Comparison of ENCODE assay signal across 19 mouse cellular contexts in genomic region chr2:57459901-57460300, GRCm38 (mm10).
DNase-seq lines count a peak whose midpoint lies in the region; ATAC-seq and TF ChIP-seq lines count a peak whose summit lies in the region.
"Had no signal": no experiment of that assay in that cellular context is flagged by ENCODE, and none has a peak within 500 bp of the region (broad histone marks: within the 10 kb centered on the region; RNA-seq: fewer than 3 reads in every experiment).

No protein-coding gene starts in this region.

- 0 out of 2 replicates have a peak, but pooled peaks have one; percentile 55 for ATAC-seq in frontal cortex, adult (ENCODE audit: low TSS enrichment)
- ATAC-seq: hindbrain, postnatal 0 days had no signal

- no peaks in the 10 kb centered on the region for H3K36me3 ChIP-seq in kidney, adult 2 months (ENCODE audit: control insufficient read depth, insufficient read depth, low read length)
- H3K36me3 ChIP-seq: embryonic facial prominence, embryonic 10.5 days; heart, embryonic 15.5 days; hindbrain, embryonic 13.5 days had no signal

- WGBS in cerebellum, adult 2 months, result 58% methylated on average over 2 of the region's 2 CpGs
- WGBS in kidney, adult 2 months, result 80% methylated on average over 2 of the region's 2 CpGs

- no peak for DNase-seq in frontal cortex, postnatal 14 days (ENCODE audit: low spot score in 2 of 2)
- peak; percentile 20 for DNase-seq in brain, embryonic 18.5 days (ENCODE audit: low read depth, low spot score)
- peak; percentile 24 to 34 for DNase-seq in layer of hippocampus, adult 8-10 months (ENCODE audit: low spot score in 2 of 2)
- DNase-seq in cerebellum, adult 2 months, result no peak
- DNase-seq in kidney, adult 2 months, result no peak
- DNase-seq in spleen, postnatal 36 days (ENCODE audit: low spot score in 2 of 2), result no peak
- DNase-seq: adrenal gland, adult 2 months; adrenal gland, postnatal 25 days; cerebellum, adult 11-12 months; cerebellum, adult 9-11 months; cerebellum, postnatal 36 days; gastrocnemius, postnatal 14 days; heart, adult 2 months; heart, postnatal 14 days had no signal

- no peaks in the 10 kb centered on the region for H3K27me3 ChIP-seq in cerebellum, adult 2 months (ENCODE audit: control insufficient read depth, insufficient read depth, low read length)
- H3K27me3 ChIP-seq in kidney, adult 2 months (replicated peaks; ENCODE audit: control insufficient read depth, insufficient read depth, low read length), result no peaks in the 10 kb centered on the region
- H3K27me3 ChIP-seq: heart, embryonic 15.5 days; hindbrain, embryonic 13.5 days had no signal

- H3K27ac ChIP-seq in cerebellum, adult 2 months (ENCODE audit: insufficient read depth, low read length), result no peak overlapping the region
- H3K27ac ChIP-seq in kidney, adult 2 months (ENCODE audit: insufficient read depth, low read depth, low read length), result no peak overlapping the region
- H3K27ac ChIP-seq: embryonic facial prominence, embryonic 10.5 days; heart, adult 2 months; heart, embryonic 15.5 days; hindbrain, embryonic 13.5 days; hindbrain, postnatal 0 days had no signal

- TF ChIP-seq POLR2A in cerebellum, adult 2 months (IDR thresholded peaks at IDR 0.05; ENCODE audit: borderline replicate concordance, insufficient read depth, low read length), result no peak
- TF ChIP-seq POLR2A in kidney, adult 2 months (IDR thresholded peaks at IDR 0.05; ENCODE audit: low read depth, low read length), result no peak

- H3K4me1 ChIP-seq in cerebellum, adult 2 months (ENCODE audit: control insufficient read depth, insufficient read depth, low read length), result no peaks in the 10 kb centered on the region
- no peaks in the 10 kb centered on the region for H3K4me1 ChIP-seq in kidney, adult 2 months (ENCODE audit: control insufficient read depth, insufficient read depth, low read length)
- H3K4me1 ChIP-seq: embryonic facial prominence, embryonic 10.5 days; heart, embryonic 15.5 days; hindbrain, embryonic 13.5 days had no signal

- H3K4me3 ChIP-seq in cerebellum, adult 2 months (replicated peaks; ENCODE audit: insufficient read depth, low read depth, low read length), result no peak overlapping the region
- H3K4me3 ChIP-seq in kidney, adult 2 months (ENCODE audit: insufficient read depth, low read depth, low read length), result no peak overlapping the region
- H3K4me3 ChIP-seq: embryonic facial prominence, embryonic 10.5 days; heart, adult 2 months; heart, embryonic 15.5 days; hindbrain, embryonic 13.5 days had no signal

- TF ChIP-seq CTCF in cerebellum, adult 2 months (IDR thresholded peaks at IDR 0.05; ENCODE audit: borderline replicate concordance, insufficient read depth, low read depth, low read length), result no peak
- no peak for TF ChIP-seq CTCF in kidney, adult 2 months (conservative IDR thresholded peaks at IDR 0.05; ENCODE audit: insufficient read depth, insufficient read length, low read depth, low read length)

Comparison
In these comparisons a context has a peak if more than half of its experiments do, and no peak if none do; other contexts are left out.
1. DNase-seq: peak in brain, embryonic 18.5 days (single experiment) and layer of hippocampus, adult 8-10 months (2 of 2); none in frontal cortex, postnatal 14 days (0 of 2), cerebellum, adult 2 months (0 of 2), kidney, adult 2 months (single experiment) and spleen, postnatal 36 days (0 of 2).